Mouse (Mus musculus): ENCODE results near the gene Npr1.

DNA sequence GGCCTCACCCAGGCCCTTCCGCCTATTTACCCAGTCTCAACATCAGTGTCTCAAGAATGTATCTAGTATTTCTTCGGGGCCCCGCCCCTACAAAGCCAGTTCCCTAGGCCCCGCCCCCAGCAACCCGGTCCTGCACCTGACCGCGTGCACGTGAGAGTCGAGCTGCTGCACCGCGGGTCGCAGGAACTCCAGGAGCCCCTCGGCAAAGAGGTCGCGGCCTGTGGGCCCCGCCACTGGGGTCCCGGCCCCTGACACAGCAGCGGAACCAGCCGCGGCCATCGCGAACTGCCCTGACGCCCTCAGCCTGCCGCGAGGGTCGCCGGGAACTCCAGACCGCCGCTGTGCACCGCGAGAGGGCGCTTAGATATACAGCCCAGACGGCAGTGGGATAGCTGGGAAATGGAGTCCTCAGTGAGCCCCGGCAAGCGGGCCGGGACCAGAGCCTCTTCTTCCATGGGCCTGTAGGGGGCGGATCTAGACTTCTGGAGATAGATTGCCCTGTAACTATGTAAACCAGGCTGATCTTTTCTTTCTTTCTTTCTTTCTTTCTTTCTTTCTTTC lies 25.1 kb upstream of the Npr1 start, which contains the start of gene Snapin:
- TF ChIP-seq POLR2A (IDR thresholded peaks at IDR 0.05; ENCODE audit: borderline replicate concordance, control insufficient read depth, low read depth, low read length) (peak; percentile 63; the same call in 1 of the 2 replicates), CTCF (IDR thresholded peaks at IDR 0.05; ENCODE audit: control insufficient read depth, insufficient read depth, low read length) (peak; percentile 85)

Data from bone marrow, adult 2 months (tissue).